Mouse (Mus musculus): ENCODE data around the gene Rps6ka2. TPM values are rescaled to one million over a fixed set of nuclear protein-coding genes. Genes with fewer than 3 reads are reported as not detected.
"Not testable (repeated sequence)": the region's sequence is repeated elsewhere in the genome, so short reads cannot be mapped to it uniquely, and the experiment has no call there.

The Rps6ka2 gene
- 35.2 and 35.6 TPM in 2 replicates for polyA plus RNA-seq (2014; fragmentation: Nextera tagmentation; extraction: Ambion mirVana)

GRCm38 (mm10) chr17:7169627-7170303 lies at the start of gene Rps6ka2:
Gene Rps6ka2, plus strand, starts transcription at chr17:7170115.
- ATAC-seq (ENCODE audit: insufficient read depth, low FRiP score, low TSS enrichment) (peak; percentile 99), DNase-seq (ENCODE audit: low spot score) (peak; percentile 98)
- Histone ChIP-seq H3K4me2 (ENCODE audit: low read depth) (peak within 1 kb of the TSS; percentile 89), H3K9ac (ENCODE audit: low read length) (peak within 1 kb of the TSS; percentile 92), H3K27ac (ENCODE audit: low read depth, low read length) (peak within 1 kb of the TSS; percentile 88), H3K4me1 (ENCODE audit: control insufficient read depth, insufficient read depth, low read length) (peaks cover 16% of the 10 kb centered on the region), H3K9me3 (ENCODE audit: control insufficient read depth, low read length) (no peaks in the 10 kb centered on the region), H3K27me3 (ENCODE audit: control insufficient read depth, insufficient read depth, low read length) (no peaks in the 10 kb centered on the region), H3K36me3 (ENCODE audit: control insufficient read depth, insufficient read depth, low read length) (no peaks in the 10 kb centered on the region), H3K4me3 (ENCODE audit: low read depth, low read length) (peak within 1 kb of the TSS; percentile 77)
- 0% methylated on average over 40 of the region's 56 CpGs for WGBS

GRCm38 (mm10) chr17:7120835-7121234 lies 49.1 kb upstream of the Rps6ka2 start:
- ATAC-seq (ENCODE audit: insufficient read depth, low FRiP score, low TSS enrichment); H3K36me3 ChIP-seq (ENCODE audit: control insufficient read depth, insufficient read depth, low read length); H3K27ac ChIP-seq (ENCODE audit: low read depth, low read length); H3K4me3 ChIP-seq (ENCODE audit: low read depth, low read length); H3K9ac ChIP-seq (ENCODE audit: low read length); H3K27me3 ChIP-seq (ENCODE audit: control insufficient read depth, insufficient read depth, low read length); H3K9me3 ChIP-seq (ENCODE audit: control insufficient read depth, low read length); H3K4me1 ChIP-seq (ENCODE audit: control insufficient read depth, insufficient read depth, low read length); H3K4me2 ChIP-seq (ENCODE audit: low read depth); DNase-seq (ENCODE audit: low spot score): not testable (repeated sequence)
- WGBS: 93% methylated on average over 3 of the region's 3 CpGs

- H3K9ac ChIP-seq (ENCODE audit: low read length); DNase-seq (ENCODE audit: low spot score); H3K4me1 ChIP-seq (ENCODE audit: control insufficient read depth, insufficient read depth, low read length); H3K4me2 ChIP-seq (ENCODE audit: low read depth); ATAC-seq (ENCODE audit: insufficient read depth, low FRiP score, low TSS enrichment); H3K4me3 ChIP-seq (ENCODE audit: low read depth, low read length); H3K36me3 ChIP-seq (ENCODE audit: control insufficient read depth, insufficient read depth, low read length); H3K27ac ChIP-seq (ENCODE audit: low read depth, low read length); H3K27me3 ChIP-seq (ENCODE audit: control insufficient read depth, insufficient read depth, low read length); H3K9me3 ChIP-seq (ENCODE audit: control insufficient read depth, low read length): not testable (repeated sequence)
- 85% methylated on average over 11 of the region's 11 CpGs for WGBS
Measured at GRCm38 (mm10) chr17:7122554-7122953, 47.4 kb upstream of the Rps6ka2 start.

DNA sequence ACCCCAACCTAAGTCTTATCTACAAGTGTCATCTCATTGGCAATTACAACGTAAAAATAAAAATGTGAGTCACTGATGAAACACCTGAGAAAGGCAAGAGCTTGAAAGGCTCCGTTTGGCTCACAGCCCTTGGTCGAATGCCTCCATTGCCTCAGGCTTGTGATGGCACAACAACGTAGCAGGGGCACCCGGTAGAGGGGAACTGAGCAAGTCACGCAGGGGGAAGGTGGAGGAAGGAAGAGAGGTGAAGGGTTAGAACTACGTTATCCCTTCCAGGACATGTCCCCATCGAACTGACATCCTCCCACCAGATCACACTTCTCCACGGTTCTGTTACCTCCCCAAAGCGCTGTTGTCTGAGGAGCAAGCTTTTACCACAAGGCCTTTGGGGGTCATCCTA lies 43.4 kb upstream of the Rps6ka2 start:
- not testable (repeated sequence) for H3K9me3 ChIP-seq (ENCODE audit: control insufficient read depth, low read length); H3K27me3 ChIP-seq (ENCODE audit: control insufficient read depth, insufficient read depth, low read length); H3K4me3 ChIP-seq (ENCODE audit: low read depth, low read length); H3K4me2 ChIP-seq (ENCODE audit: low read depth); DNase-seq (ENCODE audit: low spot score); H3K4me1 ChIP-seq (ENCODE audit: control insufficient read depth, insufficient read depth, low read length); ATAC-seq (ENCODE audit: insufficient read depth, low FRiP score, low TSS enrichment); H3K9ac ChIP-seq (ENCODE audit: low read length); H3K36me3 ChIP-seq (ENCODE audit: control insufficient read depth, insufficient read depth, low read length); H3K27ac ChIP-seq (ENCODE audit: low read depth, low read length)
- WGBS: 83% methylated on average over 7 of the region's 10 CpGs

GRCm38 (mm10) chr17:7134002-7134401 lies 35.9 kb upstream of the Rps6ka2 start:
- not testable (repeated sequence) for H3K9me3 ChIP-seq (ENCODE audit: control insufficient read depth, low read length); H3K27ac ChIP-seq (ENCODE audit: low read depth, low read length); H3K27me3 ChIP-seq (ENCODE audit: control insufficient read depth, insufficient read depth, low read length); DNase-seq (ENCODE audit: low spot score); H3K36me3 ChIP-seq (ENCODE audit: control insufficient read depth, insufficient read depth, low read length); ATAC-seq (ENCODE audit: insufficient read depth, low FRiP score, low TSS enrichment); H3K4me1 ChIP-seq (ENCODE audit: control insufficient read depth, insufficient read depth, low read length); H3K4me2 ChIP-seq (ENCODE audit: low read depth); H3K4me3 ChIP-seq (ENCODE audit: low read depth, low read length); H3K9ac ChIP-seq (ENCODE audit: low read length)
- no CpG with 5 or more reads among the region's 7 CpGs for WGBS

GRCm38 (mm10) chr17:7135277-7135676 lies 34.6 kb upstream of the Rps6ka2 start:
- not testable (repeated sequence) for H3K36me3 ChIP-seq (ENCODE audit: control insufficient read depth, insufficient read depth, low read length); H3K4me1 ChIP-seq (ENCODE audit: control insufficient read depth, insufficient read depth, low read length); ATAC-seq (ENCODE audit: insufficient read depth, low FRiP score, low TSS enrichment); H3K9me3 ChIP-seq (ENCODE audit: control insufficient read depth, low read length); H3K4me2 ChIP-seq (ENCODE audit: low read depth); DNase-seq (ENCODE audit: low spot score); H3K4me3 ChIP-seq (ENCODE audit: low read depth, low read length); H3K27me3 ChIP-seq (ENCODE audit: control insufficient read depth, insufficient read depth, low read length); H3K9ac ChIP-seq (ENCODE audit: low read length); H3K27ac ChIP-seq (ENCODE audit: low read depth, low read length)
- WGBS: 91% methylated on average over 7 of the region's 8 CpGs

DNA sequence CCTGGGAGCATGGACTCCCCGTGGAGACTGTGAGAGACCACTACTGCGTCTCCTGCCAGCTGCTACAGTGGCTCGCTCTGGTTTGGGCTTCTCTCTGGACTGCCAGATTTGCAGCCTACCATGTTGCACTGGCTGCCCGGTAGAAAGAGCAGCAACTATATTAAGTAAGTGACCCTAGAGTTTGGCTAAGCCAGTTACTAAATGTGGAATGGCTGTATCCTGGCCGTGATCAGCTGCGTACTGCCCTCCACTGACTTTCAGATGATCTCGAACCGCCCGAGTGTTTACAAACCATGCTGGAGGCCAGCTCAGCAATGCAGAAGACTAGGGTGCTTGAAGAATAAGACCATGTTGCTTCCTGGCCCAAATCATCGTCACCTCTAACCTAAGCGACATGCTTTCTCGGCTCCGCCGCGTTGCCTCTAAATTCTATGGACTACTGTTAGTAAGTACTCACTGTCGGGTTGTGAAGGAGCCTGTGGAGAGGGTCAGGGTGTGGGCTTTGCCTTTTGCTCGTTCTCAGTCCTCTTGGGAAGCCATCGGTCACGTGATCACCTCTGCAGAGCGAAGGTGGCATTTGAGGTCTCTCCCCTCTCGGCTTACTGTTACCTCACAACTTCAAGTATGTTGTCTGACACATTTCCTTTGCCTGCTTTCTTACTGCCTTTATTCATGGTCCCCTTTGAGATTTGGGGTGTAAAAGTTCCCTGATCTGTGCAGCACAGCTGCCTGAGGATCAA lies 31.6 kb upstream of the Rps6ka2 start:
- Histone ChIP-seq H3K27me3 (ENCODE audit: control insufficient read depth, insufficient read depth, low read length) (no peaks in the 10 kb centered on the region), H3K9ac (ENCODE audit: low read length) (no peak overlapping the region), H3K9me3 (ENCODE audit: control insufficient read depth, low read length) (no peaks in the 10 kb centered on the region), H3K4me3 (ENCODE audit: low read depth, low read length) (no peak overlapping the region), H3K4me2 (ENCODE audit: low read depth) (no peak overlapping the region), H3K27ac (ENCODE audit: low read depth, low read length) (no peak overlapping the region), H3K36me3 (ENCODE audit: control insufficient read depth, insufficient read depth, low read length) (no peaks in the 10 kb centered on the region), H3K4me1 (ENCODE audit: control insufficient read depth, insufficient read depth, low read length) (no peaks in the 10 kb centered on the region)
- no peak for ATAC-seq (ENCODE audit: insufficient read depth, low FRiP score, low TSS enrichment)
- 86% methylated on average over 21 of the region's 21 CpGs for WGBS
- DNase-seq (ENCODE audit: low spot score): no peak

GRCm38 (mm10) chr17:7140399-7141174 lies 29.3 kb upstream of the Rps6ka2 start:
- H3K27ac ChIP-seq (ENCODE audit: low read depth, low read length): no peak overlapping the region
- no peak overlapping the region for H3K4me2 ChIP-seq (ENCODE audit: low read depth)
- H3K4me3 ChIP-seq (ENCODE audit: low read depth, low read length): no peak overlapping the region
- no peaks in the 10 kb centered on the region for H3K4me1 ChIP-seq (ENCODE audit: control insufficient read depth, insufficient read depth, low read length)
- no peaks in the 10 kb centered on the region for H3K27me3 ChIP-seq (ENCODE audit: control insufficient read depth, insufficient read depth, low read length)
- H3K36me3 ChIP-seq (ENCODE audit: control insufficient read depth, insufficient read depth, low read length): no peaks in the 10 kb centered on the region
- DNase-seq (ENCODE audit: low spot score) (no peak), ATAC-seq (ENCODE audit: insufficient read depth, low FRiP score, low TSS enrichment) (no peak)
- 83% methylated on average over 10 of the region's 10 CpGs for WGBS
- no peaks in the 10 kb centered on the region for H3K9me3 ChIP-seq (ENCODE audit: control insufficient read depth, low read length)
- H3K9ac ChIP-seq (ENCODE audit: low read length): no peak overlapping the region
